Mouse (Mus musculus) lung, embryonic 14.5 days (tissue): ENCODE measurements around the gene Gab2. TPM values are rescaled to one million over a fixed set of nuclear protein-coding genes. Genes with fewer than 3 reads are reported as not detected.

Experiments
- ATAC-seq: fragments of 200-750 bp; cut with Nextera tagmentation; 2 replicates; pipeline ENCODE4 v1.8.0; 2017; ENCODE audit warnings: mild to moderate bottlenecking, moderate TSS enrichment, moderate library complexity; ENCODE audit not compliant: insufficient read depth
- DNase-seq: peaks from one replicate; pipeline ENCODE4 v3.0.0-alpha.2; 2015
- H3K27ac ChIP-seq: fragments of 300-500 bp; sonication (generic); 2 replicates; pipeline ENCODE4 v1.5.1; 2014; ENCODE audit warnings: low read depth, mild to moderate bottlenecking, moderate library complexity
- H3K27me3 ChIP-seq: fragments of 300-500 bp; sonication (generic); 2 replicates; pipeline ENCODE4 v1.6.1; 2014; ENCODE audit warnings: low read length, control low read depth; ENCODE audit not compliant: insufficient read depth
- H3K36me3 ChIP-seq: fragments of 300-500 bp; sonication (generic); 2 replicates; pipeline ENCODE4 v1.6.1; 2014; ENCODE audit warnings: control low read depth; ENCODE audit not compliant: insufficient read depth
- H3K4me1 ChIP-seq: fragments of 300-500 bp; sonication (generic); 2 replicates; pipeline ENCODE4 v1.6.1; 2014; ENCODE audit warnings: antibody characterized with exemption, control low read depth; ENCODE audit not compliant: insufficient read depth
- H3K4me2 ChIP-seq: fragments of 300-500 bp; sonication (generic); 2 replicates; pipeline ENCODE4 v1.6.1; 2014; ENCODE audit warnings: mild to moderate bottlenecking
- H3K4me3 ChIP-seq: fragments of 300-500 bp; sonication (generic); 2 replicates; pipeline ENCODE4 v1.5.1; 2014; ENCODE audit warnings: low read depth, low read length
- H3K9ac ChIP-seq: fragments of 300-500 bp; sonication (generic); 2 replicates; pipeline ENCODE4 v1.6.1; 2014
- H3K9me3 ChIP-seq: fragments of 300-500 bp; sonication (generic); 2 replicates; pipeline ENCODE4 v1.6.1; 2016; ENCODE audit warnings: low read depth, low read length, control low read depth
- CTCF ChIP-seq: IDR thresholded peaks from 2 replicates; pipeline ENCODE4 v1.5.1; 2016; ENCODE audit warnings: antibody characterized with exemption, low read depth
- WGBS: fragments of 180-500 bp; shearing (Covaris S2); extraction: QIAGEN DNeasy Blood & Tissue Kit; methylation state at CpG from one replicate; pipeline ENCODE4 v1.1.7; 2014; 5-methylcytosine and 5-hydroxymethylcytosine counted together
- polyA plus RNA-seq: library from polyadenylated mRNA; unstranded; fragments of >200 nt; fragmentation: Nextera tagmentation; extraction: Ambion mirVana; gene quantifications from 2 replicates; pipeline ENCODE4 v1.2.1, GENCODE M21; 2014

Gab2 gene
- polyA plus RNA-seq, 1 experiment from 2014 or later: 9.3 TPM

DNA sequence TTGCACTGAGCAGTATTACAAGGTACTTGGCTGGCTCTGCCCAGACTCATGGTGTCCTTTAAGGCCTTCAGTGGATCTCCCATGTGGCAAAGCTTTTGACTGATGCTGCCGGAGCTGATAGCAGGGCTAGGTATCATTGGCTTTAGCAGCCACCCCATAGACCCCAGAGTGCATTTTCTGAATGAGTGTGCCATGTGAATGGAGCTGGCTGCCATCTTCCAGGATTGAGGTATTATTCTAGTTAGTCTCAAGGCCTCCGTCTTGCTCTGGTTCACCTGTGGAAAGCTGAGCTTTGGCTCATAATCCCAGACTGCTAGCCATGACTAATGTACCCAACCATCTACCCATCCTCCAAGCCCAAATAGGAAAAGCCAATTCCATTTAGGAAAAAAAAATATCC lies 225.4 kb downstream of the Gab2 start:
- ATAC-seq: no peak
- no peak overlapping the region for H3K9ac ChIP-seq
- H3K4me3 ChIP-seq: no peak overlapping the region
- H3K36me3 ChIP-seq: peaks cover 61% of the 10 kb centered on the region
- DNase-seq: no peak
- H3K27ac ChIP-seq: no peak overlapping the region
- no peaks in the 10 kb centered on the region for H3K27me3 ChIP-seq
- no peak for TF ChIP-seq CTCF
- no peaks in the 10 kb centered on the region for H3K9me3 ChIP-seq
- H3K4me2 ChIP-seq: no peak overlapping the region
- WGBS: 88% methylated on average over 2 of the region's 2 CpGs
- H3K4me1 ChIP-seq: no peaks in the 10 kb centered on the region

DNA sequence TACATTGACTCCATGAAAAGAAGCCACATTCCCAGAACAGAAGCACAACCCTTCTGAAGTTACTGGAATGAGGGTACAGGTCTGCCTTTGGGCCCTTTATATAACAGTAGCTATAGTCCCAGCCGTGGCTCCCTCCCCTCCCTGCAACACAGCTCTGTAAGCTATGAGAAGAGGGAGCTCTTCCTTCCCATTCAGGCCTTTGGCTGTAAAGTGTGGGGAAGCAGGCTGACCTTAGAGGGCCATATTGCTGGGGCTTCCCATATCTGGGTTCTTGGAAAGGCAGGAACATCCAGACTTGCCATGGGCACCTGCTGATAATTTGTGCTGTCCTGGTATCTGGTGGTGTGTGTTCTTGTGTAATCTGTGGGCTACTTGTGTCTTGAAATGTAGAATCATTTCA lies 226.2 kb downstream of the Gab2 start:
- Histone ChIP-seq H3K9ac (no peak overlapping the region), H3K36me3 (peaks cover 59% of the 10 kb centered on the region), H3K4me1 (no peaks in the 10 kb centered on the region), H3K9me3 (no peaks in the 10 kb centered on the region), H3K4me3 (no peak overlapping the region), H3K27ac (no peak overlapping the region), H3K4me2 (no peak overlapping the region), H3K27me3 (no peaks in the 10 kb centered on the region)
- ATAC-seq (no peak), DNase-seq (no peak)
- TF ChIP-seq CTCF: no peak
- 88% methylated on average over 1 of the region's 1 CpGs for WGBS

DNA sequence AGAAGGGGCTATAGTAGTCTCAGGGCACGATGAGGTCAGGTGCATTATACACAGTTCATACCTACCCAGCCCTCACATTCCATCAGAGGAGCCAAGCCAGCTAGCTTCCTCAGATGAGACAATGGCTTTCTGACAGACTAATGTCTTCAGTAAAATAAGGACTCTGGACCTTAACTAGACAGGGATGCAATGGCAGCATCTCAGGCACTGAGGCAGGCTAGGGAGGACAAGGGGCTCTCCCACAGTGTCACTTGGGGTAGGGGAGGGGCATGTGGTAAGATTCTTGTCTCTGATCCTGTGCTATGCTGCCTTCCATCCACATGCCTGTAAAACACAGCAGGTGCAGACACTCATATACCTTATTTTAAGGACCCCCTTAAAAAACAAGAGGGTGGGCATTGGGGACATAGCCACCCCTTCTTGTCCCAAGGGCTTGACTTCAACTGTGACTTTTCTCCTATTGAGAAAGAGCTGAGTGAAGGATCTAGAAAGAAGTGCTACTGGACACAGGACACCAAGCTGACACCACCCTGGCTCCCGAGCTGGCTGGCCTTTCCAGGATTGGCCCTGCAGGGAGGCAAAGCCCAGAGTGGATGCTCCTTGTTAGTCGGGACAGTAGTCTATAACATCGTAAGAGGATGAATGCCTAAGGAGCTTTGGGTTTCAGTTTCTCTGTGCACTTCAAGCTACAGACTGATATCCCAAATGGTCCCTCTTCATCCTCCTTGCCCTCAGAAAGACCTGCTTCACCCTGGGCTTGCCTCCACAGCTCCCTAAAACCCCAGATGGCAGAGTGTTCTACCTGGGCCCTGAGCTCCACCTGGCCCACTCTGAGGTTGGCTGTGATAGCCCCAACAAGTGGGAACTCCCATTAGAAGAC lies 228.3 kb downstream of the Gab2 start:
- Histone ChIP-seq H3K4me3 (no peak overlapping the region), H3K9ac (no peak overlapping the region), H3K9me3 (no peaks in the 10 kb centered on the region), H3K27ac (no peak overlapping the region), H3K36me3 (peaks cover 37% of the 10 kb centered on the region), H3K4me1 (no peaks in the 10 kb centered on the region), H3K27me3 (no peaks in the 10 kb centered on the region), H3K4me2 (no peak overlapping the region)
- TF ChIP-seq CTCF: no peak
- ATAC-seq: no peak
- 84% methylated on average over 4 of the region's 4 CpGs for WGBS
- DNase-seq: no peak

DNA sequence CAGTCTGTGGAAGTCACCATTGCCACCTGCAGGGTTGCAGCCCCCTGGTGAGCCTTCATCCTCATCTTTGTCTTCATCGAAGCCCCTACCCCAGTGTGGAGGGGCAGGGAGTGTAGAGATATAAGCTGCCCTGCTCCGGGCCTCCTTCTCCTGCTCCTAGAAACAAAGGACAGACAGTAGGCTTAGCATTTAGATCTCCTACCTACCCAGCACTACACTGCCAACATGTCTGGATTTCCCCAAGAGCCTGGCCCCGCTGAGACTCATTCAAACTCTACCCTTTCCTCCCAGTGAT lies 228.9 kb downstream of the Gab2 start:
- Histone ChIP-seq H3K4me1 (no peaks in the 10 kb centered on the region), H3K9ac (no peak overlapping the region), H3K36me3 (peaks cover 36% of the 10 kb centered on the region), H3K27me3 (no peaks in the 10 kb centered on the region), H3K9me3 (no peaks in the 10 kb centered on the region), H3K4me3 (no peak overlapping the region), H3K27ac (no peak overlapping the region), H3K4me2 (no peak overlapping the region)
- DNase-seq: no peak
- no peak for ATAC-seq
- WGBS: 86% methylated on average over 3 of the region's 3 CpGs
- TF ChIP-seq CTCF: no peak

DNA sequence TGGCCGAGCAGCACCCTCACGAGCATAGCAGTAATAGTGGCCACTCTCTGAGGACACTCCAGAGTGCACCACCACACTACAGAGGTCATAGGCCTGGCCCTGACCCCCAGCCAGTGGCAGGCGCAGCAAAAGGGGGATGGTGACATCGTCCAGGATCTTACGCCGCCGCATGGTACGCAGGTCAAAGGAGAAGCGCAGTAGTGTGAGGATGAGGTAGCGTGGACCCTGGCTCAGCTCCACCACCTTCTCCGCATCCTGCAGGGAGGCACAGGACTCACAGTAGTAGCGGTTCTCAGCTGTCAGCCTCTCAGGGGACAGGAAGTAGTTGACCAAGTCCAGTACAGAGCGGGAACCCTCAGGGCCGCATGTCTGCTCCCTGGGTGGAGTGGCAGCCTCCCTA lies 230.2 kb downstream of the Gab2 start:
- Histone ChIP-seq H3K36me3 (peaks cover 36% of the 10 kb centered on the region), H3K27me3 (no peaks in the 10 kb centered on the region), H3K9ac (no peak overlapping the region), H3K4me2 (no peak overlapping the region), H3K4me1 (no peaks in the 10 kb centered on the region), H3K27ac (no peak overlapping the region), H3K4me3 (no peak overlapping the region), H3K9me3 (no peaks in the 10 kb centered on the region)
- TF ChIP-seq CTCF: no peak
- ATAC-seq (no peak), DNase-seq (no peak)
- 86% methylated on average over 14 of the region's 14 CpGs for WGBS

DNA sequence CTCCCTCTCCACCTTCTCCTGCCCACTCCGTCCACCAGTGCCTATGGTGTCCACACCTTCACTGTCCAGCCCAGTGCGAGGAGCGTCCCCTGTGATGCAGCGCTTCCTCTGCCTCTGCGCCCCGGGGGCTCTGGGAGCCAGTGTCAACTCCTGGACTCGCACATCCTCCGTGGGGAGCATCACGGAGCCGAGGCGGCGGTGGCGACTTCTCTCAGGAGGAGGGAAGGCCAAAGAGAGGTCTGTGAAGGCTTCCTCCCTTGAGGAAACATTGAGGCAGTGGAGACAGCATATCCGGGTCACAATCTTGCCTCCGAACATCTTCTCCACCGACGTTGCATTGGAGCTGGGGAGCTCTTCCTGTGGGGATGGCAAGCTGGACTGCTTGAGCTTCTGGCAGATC lies 230.8 kb downstream of the Gab2 start:
- ATAC-seq: no peak
- H3K36me3 ChIP-seq: peaks cover 36% of the 10 kb centered on the region

DNA sequence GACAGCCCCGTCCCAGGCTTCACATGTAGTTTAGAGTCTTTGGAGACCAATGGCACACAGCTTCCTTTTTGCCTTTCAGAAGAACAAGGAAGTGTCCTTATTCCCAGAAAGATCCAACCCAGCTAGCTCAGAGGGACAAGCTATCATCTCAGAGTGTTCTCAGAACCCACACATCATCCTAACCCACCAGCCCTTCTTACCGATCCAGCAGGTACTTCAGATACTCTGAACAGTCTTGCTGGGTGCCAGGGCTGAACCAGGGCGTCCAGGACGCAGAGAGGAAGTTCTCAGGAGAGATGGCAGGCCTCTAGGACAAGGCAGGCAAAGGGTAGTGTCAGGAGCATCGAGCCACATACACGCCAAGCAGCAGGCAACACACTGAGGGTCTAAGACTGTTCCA lies 231.5 kb downstream of the Gab2 start:
- Histone ChIP-seq H3K4me2 (no peak overlapping the region), H3K9ac (no peak overlapping the region), H3K4me1 (no peaks in the 10 kb centered on the region), H3K4me3 (no peak overlapping the region), H3K9me3 (no peaks in the 10 kb centered on the region), H3K36me3 (peaks cover 32% of the 10 kb centered on the region), H3K27me3 (no peaks in the 10 kb centered on the region), H3K27ac (no peak overlapping the region)
- 82% methylated on average over 6 of the region's 6 CpGs for WGBS
- TF ChIP-seq CTCF: no peak
- ATAC-seq (no peak), DNase-seq (no peak)

More for the DNA sequence above, 230.8 kb downstream of the Gab2 start:
- Histone ChIP-seq H3K9ac (no peak overlapping the region), H3K9me3 (no peaks in the 10 kb centered on the region), H3K4me1 (no peaks in the 10 kb centered on the region), H3K4me2 (no peak overlapping the region), H3K4me3 (no peak overlapping the region), H3K27me3 (no peaks in the 10 kb centered on the region), H3K27ac (no peak overlapping the region)
- 85% methylated on average over 17 of the region's 17 CpGs for WGBS
- DNase-seq: no peak
- no peak for TF ChIP-seq CTCF
